Mouse (Mus musculus): ENCODE data around the gene Snapin. TPM values are rescaled to one million over a fixed set of nuclear protein-coding genes. Genes with fewer than 3 reads are reported as not detected.

Snapin gene
- polyA plus RNA-seq, 1 experiment from 2014 or later = 21.2 TPM

DNA sequence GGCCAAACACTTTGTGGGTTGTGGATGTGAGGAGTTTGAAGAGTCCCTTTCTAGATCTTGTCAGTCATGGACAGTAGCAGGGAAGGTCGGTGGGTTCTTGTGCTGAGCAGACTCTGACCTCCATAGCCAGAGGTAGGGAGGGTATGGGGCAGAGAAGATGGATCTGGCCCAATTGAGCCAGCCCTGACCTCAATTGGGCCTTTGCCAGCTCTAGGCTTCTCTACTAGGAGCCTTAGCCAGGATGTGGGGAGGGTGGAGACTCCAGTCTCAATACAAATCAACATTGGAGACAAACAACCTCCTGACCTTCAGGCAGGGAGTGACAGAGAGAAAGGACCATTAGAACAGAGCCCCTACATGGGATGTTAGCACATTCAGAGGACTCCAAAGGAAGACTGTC is 24.4 kb upstream of the Snapin start:
- Histone ChIP-seq H3K27ac (no peak overlapping the region), H3K4me1 (replicated peaks) (peaks cover 29% of the 10 kb centered on the region), H3K36me3 (no peaks in the 10 kb centered on the region), H3K9ac (peak overlapping the region; percentile 70), H3K4me2 (peak overlapping the region; percentile 92), H3K9me3 (replicated peaks) (no peaks in the 10 kb centered on the region), H3K27me3 (peaks cover 8% of the 10 kb centered on the region; the same call in 1 of the 2 replicates), H3K4me3 (replicated peaks) (peak overlapping the region; percentile 64)
- ATAC-seq (ENCODE audit: low read depth) (0 out of 2 replicates have a peak, but pooled peaks have one; percentile 4), DNase-seq (no peak)
- WGBS (ENCODE audit: insufficient replicate concordance) = 23% methylated on average over 1 of the region's 1 CpGs

DNA sequence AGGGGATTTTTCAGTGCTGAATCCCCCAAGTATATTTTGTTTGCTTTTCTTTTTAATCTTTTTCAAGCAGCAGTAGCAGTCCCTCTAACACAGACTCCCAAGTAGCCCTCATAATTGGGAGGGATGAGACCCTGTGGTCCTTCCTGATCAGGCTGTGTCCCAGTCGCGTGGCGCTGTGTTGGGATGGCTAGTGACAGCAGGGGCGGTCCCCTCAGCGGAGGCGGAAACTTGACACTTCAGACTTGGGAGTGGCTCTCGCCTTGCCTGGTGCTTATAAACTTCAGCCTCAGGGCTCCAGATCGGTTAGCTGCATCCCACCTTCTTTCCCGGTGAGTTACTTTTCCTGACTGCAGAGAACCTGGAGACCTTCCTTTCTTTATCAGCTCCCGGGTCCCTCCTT is 23.9 kb upstream of the Snapin start:
- WGBS (ENCODE audit: insufficient replicate concordance) = under 1% methylated on average over 10 of the region's 10 CpGs
- Histone ChIP-seq H3K27me3 (peaks cover 8% of the 10 kb centered on the region; the same call in 1 of the 2 replicates), H3K27ac (no peak overlapping the region), H3K36me3 (no peaks in the 10 kb centered on the region), H3K4me1 (replicated peaks) (peaks cover 31% of the 10 kb centered on the region), H3K4me3 (replicated peaks) (peak overlapping the region; percentile 64), H3K9ac (peak overlapping the region; percentile 70), H3K9me3 (replicated peaks) (no peaks in the 10 kb centered on the region), H3K4me2 (peak overlapping the region; percentile 92)
- ATAC-seq (ENCODE audit: low read depth) (peak; percentile 86), DNase-seq (peak; percentile 60)

DNA sequence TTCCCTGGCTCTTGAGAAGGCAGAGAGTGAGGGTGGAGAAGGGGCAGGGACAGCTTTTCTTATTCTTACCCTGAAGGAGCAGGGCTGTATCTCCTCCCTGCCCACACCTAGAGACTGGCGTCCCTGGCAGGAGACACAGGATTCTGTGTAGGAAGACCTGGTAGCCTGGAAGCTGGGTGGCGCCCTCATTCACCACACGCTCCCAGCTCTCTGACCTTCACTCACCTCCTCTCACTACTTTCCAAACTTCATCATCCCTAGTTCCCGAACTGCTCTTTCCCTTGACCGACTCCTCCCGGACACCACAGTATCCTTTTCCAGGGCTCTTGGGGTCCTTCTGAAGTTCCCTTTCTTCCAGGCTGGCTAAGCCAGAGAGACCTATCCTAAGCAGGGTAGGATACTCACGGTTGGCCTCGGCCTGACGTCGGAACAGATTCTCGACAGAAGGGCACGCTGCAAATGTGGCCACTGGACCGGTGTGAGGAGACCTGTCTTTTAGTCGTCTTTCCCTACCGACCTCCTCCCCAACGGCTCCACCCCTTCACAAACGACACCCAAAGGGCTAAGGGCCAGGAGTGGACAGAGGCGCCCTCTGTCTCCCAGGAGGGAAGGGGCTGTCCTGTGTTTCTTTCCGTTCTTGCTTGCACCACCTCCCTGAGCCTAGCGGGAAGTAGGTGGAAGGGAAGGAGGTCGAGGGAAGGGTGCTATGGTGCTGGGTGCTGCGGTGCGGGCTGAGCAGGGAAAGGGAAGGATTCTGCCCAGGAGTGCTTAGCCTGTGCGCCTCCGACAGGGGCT is 23.2 kb upstream of the Snapin start, which contains the start of the genes S100a1 and S100a13:
TSS of gene S100a1 (minus strand) at position 597 of the 795 bp plus-strand sequence.
TSS of gene S100a13 (plus strand) at position 640 of the 795 bp plus-strand sequence.
- no peaks in the 10 kb centered on the region for H3K36me3 ChIP-seq
- peak within 1 kb of the TSS; percentile 64 for H3K4me3 ChIP-seq (replicated peaks)
- H3K4me1 ChIP-seq (replicated peaks) = peaks cover 33% of the 10 kb centered on the region
- peak within 1 kb of the TSS; percentile 92 for H3K4me2 ChIP-seq
- 0 out of 2 replicates have a peak within 1 kb of the TSS, but pooled peaks have one; percentile 11 for H3K27ac ChIP-seq
- 3% methylated on average over 25 of the region's 25 CpGs for WGBS (ENCODE audit: insufficient replicate concordance)
- DNase-seq (peak; percentile 47), ATAC-seq (ENCODE audit: low read depth) (peak; percentile 37)
- H3K9ac ChIP-seq = peak within 1 kb of the TSS; percentile 70
- no peaks in the 10 kb centered on the region for H3K9me3 ChIP-seq (replicated peaks)
- H3K27me3 ChIP-seq = peaks cover 8% of the 10 kb centered on the region; the same call in 1 of the 2 replicates

DNA sequence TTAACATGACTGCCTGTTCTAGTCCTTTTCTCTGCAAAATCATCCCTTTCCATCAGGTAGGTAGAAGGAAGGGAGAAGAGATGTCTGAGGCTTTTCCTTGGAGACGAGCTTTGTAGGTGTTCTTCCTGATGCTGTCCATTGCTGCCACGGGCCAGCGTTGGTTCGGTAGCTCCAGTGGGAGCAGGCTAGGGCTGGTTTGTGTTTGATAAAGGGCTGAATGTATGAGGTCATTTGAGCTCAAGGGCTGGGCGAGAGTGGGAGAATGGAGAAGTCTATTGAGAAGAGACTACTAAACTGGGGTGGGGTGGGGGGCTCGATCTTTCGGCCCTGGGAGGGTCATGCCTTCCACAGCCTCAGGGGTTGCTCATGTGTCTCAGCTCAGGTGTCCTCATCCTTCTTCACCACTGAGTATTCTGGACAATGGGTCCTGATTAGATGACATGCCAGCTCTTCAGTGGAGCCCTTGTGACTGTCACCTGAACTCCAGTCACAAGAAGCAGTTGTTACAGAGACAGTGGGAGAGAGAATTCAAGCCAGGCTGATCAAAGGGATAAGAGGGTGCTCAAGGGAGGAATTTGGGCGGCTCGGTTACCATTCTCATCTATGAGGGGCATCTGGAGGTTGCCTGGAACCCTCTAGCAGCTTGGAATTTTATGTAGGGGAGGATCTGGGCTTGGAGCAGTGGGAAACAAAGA is 22.3 kb upstream of the Snapin start:
- H3K27ac ChIP-seq = no peak overlapping the region
- H3K4me3 ChIP-seq (replicated peaks) = no peak overlapping the region
- 64% methylated on average over 9 of the region's 9 CpGs for WGBS (ENCODE audit: insufficient replicate concordance)
- H3K36me3 ChIP-seq = no peaks in the 10 kb centered on the region
- peaks cover 36% of the 10 kb centered on the region for H3K4me1 ChIP-seq (replicated peaks)
- DNase-seq = no peak
- H3K9ac ChIP-seq = peak overlapping the region; percentile 70; the same call in 1 of the 2 replicates
- ATAC-seq (ENCODE audit: low read depth) = no peak
- H3K9me3 ChIP-seq (replicated peaks) = no peaks in the 10 kb centered on the region
- H3K4me2 ChIP-seq = peak overlapping the region; percentile 92; the same call in 1 of the 2 replicates
- peaks cover 8% of the 10 kb centered on the region; the same call in 1 of the 2 replicates for H3K27me3 ChIP-seq

DNA sequence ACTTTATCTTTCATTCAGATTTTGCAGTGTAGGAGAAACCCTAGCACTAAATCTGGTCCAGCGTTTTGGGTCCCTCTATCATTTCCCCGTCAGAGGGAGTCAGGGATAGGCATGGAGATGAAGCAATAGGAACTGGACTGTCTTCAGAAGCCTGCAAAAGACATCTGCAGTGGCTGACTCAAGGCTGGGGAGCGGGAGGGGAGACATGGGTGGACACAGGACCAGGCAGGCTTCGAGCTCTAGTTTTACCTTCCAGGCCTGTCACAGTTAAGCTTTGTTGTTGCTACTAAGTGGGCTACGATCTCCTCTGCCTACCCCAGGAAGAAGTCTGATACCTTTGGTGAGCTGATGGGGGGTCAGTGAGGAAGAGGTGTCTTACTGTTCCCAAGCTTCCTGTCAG is 21.4 kb upstream of the Snapin start:
- no peak overlapping the region for H3K9ac ChIP-seq
- H3K9me3 ChIP-seq (replicated peaks) = no peaks in the 10 kb centered on the region
- no peak overlapping the region for H3K4me3 ChIP-seq (replicated peaks)
- H3K27me3 ChIP-seq = peaks cover 8% of the 10 kb centered on the region; the same call in 1 of the 2 replicates
- no peak overlapping the region for H3K4me2 ChIP-seq
- H3K27ac ChIP-seq = no peak overlapping the region
- peaks cover 45% of the 10 kb centered on the region for H3K4me1 ChIP-seq (replicated peaks)
- DNase-seq (no peak), ATAC-seq (ENCODE audit: low read depth) (no peak)
- peaks cover 6% of the 10 kb centered on the region for H3K36me3 ChIP-seq
- WGBS (ENCODE audit: insufficient replicate concordance) = 67% methylated on average over 5 of the region's 5 CpGs

DNA sequence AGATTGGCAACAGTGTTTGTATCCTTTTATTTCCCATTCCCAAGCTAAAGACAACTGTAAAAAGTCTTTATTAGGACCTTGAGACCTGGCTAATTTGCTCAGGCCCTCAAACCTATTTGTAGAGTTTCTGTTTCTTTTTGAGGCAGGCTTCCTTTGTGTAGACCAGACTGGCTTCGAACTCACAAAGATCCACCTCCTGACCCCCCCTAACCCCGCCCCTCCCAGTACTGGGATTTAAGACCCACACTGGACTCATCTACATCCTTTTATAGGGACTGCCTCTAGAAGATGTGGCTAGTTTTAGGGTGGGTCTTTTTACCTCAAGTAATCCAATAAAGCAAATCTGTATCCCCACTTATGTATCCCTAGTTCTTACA is 18.9 kb upstream of the Snapin start:
- H3K9ac ChIP-seq = peak overlapping the region; percentile 44; the same call in 1 of the 2 replicates
- peak overlapping the region; percentile 37; the same call in 1 of the 2 replicates for H3K27ac ChIP-seq
- peaks cover 38% of the 10 kb centered on the region for H3K4me1 ChIP-seq (replicated peaks)
- DNase-seq = no peak
- H3K36me3 ChIP-seq = peaks cover 31% of the 10 kb centered on the region
- H3K9me3 ChIP-seq (replicated peaks) = no peaks in the 10 kb centered on the region
- H3K27me3 ChIP-seq = peaks cover 8% of the 10 kb centered on the region; the same call in 1 of the 2 replicates
- 7% methylated on average over 2 of the region's 2 CpGs for WGBS (ENCODE audit: insufficient replicate concordance)
- no peak for ATAC-seq (ENCODE audit: low read depth)
- peak overlapping the region; percentile 91 for H3K4me2 ChIP-seq
- H3K4me3 ChIP-seq (replicated peaks) = peak overlapping the region; percentile 93

- Histone ChIP-seq H3K36me3 (peaks cover 36% of the 10 kb centered on the region), H3K27me3 (peaks cover 8% of the 10 kb centered on the region; the same call in 1 of the 2 replicates), H3K9ac (peak within 1 kb of the TSS; percentile 97), H3K4me2 (peak within 1 kb of the TSS; percentile 91), H3K4me1 (replicated peaks) (peaks cover 32% of the 10 kb centered on the region), H3K4me3 (replicated peaks) (peak within 1 kb of the TSS; percentile 93), H3K9me3 (replicated peaks) (no peaks in the 10 kb centered on the region), H3K27ac (peak within 1 kb of the TSS; percentile 93)
- WGBS (ENCODE audit: insufficient replicate concordance) = under 1% methylated on average over 66 of the region's 66 CpGs
- ATAC-seq (ENCODE audit: low read depth) (peak; percentile 89), DNase-seq (peak; percentile 99)
Observed at GRCm38 (mm10) chr3:90508950-90509746, 18.3 kb upstream of the Snapin start, which contains the start of gene Chtop. Gene Chtop (minus strand): TSS chr3:90509498.

DNA sequence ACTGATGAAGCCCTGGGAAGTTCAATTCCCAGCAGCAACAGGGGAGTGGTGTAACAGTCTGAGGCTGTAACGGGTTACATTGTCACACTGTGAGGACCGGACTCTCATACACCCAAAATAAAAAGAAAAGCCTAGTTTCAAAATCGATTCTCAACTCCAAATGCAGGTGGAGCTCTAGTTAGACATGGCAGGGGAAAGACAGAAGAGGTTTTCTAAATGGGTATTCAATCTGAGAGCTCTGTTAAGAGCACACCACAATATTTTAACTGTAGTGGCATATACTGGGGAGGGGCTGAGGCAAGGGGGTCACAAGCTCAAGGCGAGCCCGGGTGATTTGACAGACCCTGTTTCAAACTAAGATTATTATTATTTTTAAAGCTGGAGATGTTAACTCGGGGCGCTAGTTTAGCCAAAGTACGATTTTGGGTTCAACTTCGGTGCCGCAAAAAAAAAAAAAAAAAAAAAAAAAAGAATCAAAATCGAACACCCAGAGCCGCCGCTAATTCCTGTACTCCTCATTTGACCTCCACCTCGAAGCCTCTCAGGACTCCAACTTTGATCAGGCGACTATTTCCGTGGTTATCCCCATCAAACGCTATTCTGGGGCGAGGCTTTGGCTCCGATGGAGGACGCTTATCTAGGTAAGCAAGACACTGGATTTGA is 17.6 kb upstream of the Snapin start:
- Histone ChIP-seq H3K4me1 (replicated peaks) (peaks cover 25% of the 10 kb centered on the region), H3K4me3 (replicated peaks) (peak overlapping the region; percentile 93), H3K27me3 (peaks cover 4% of the 10 kb centered on the region; the same call in 1 of the 2 replicates), H3K36me3 (peaks cover 42% of the 10 kb centered on the region), H3K27ac (peak overlapping the region; percentile 93), H3K4me2 (peak overlapping the region; percentile 91), H3K9ac (peak overlapping the region; percentile 97), H3K9me3 (replicated peaks) (no peaks in the 10 kb centered on the region)
- DNase-seq (no peak), ATAC-seq (ENCODE audit: low read depth) (no peak)
- WGBS (ENCODE audit: insufficient replicate concordance) = 2% methylated on average over 20 of the region's 20 CpGs

DNA sequence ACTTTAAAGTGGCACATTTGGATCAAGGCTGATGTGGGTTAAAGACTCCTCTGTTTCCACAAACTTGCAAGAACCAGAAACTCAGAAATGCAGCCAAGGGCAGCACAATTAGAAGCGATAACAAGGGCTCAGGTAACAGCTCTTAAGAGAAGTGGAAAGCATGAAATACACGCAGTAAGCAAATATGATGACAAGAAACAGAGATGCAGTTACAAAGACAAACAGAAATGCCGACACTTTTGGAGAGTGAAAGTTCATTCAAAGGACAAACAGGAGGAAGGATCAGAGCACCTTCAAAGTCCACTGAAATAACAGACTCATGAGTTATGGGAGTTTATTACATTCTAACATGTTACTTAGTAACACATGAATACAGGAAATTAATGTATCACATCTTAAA is 15.5 kb upstream of the Snapin start:
- Histone ChIP-seq H3K4me3 (replicated peaks) (no peak overlapping the region), H3K27ac (no peak overlapping the region), H3K27me3 (no peaks in the 10 kb centered on the region), H3K4me2 (no peak overlapping the region), H3K9me3 (replicated peaks) (no peaks in the 10 kb centered on the region), H3K9ac (no peak overlapping the region), H3K4me1 (replicated peaks) (peaks cover 20% of the 10 kb centered on the region), H3K36me3 (peaks cover 63% of the 10 kb centered on the region)
- no peak for DNase-seq
- ATAC-seq (ENCODE audit: low read depth) = no peak
- 88% methylated on average over 3 of the region's 3 CpGs for WGBS (ENCODE audit: insufficient replicate concordance)

DNA sequence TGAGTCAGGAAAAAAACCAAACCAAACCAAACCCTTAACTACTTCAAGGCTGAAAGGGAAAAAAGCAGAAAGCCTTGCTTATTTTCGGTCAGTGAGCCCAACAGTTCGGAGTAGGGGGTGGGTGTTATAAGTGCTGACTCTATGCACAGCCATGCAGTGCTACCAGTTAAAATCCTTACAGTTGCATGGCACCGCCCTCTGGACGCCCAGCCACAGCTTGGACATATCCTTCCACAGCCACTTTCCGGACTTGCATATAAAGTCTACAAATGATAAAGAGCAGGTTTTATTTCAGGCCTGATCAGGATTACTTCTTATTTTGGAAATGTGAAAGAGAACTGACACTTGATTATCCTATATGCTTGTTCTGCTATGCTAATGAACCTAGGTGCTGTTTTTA is 14.4 kb upstream of the Snapin start:
- Histone ChIP-seq H3K4me1 (replicated peaks) (peaks cover 20% of the 10 kb centered on the region), H3K27ac (no peak overlapping the region), H3K4me3 (replicated peaks) (no peak overlapping the region), H3K9me3 (replicated peaks) (no peaks in the 10 kb centered on the region), H3K4me2 (no peak overlapping the region), H3K9ac (no peak overlapping the region), H3K36me3 (peaks cover 71% of the 10 kb centered on the region), H3K27me3 (no peaks in the 10 kb centered on the region)
- no peak for ATAC-seq (ENCODE audit: low read depth)
- no peak for DNase-seq
- WGBS (ENCODE audit: insufficient replicate concordance) = 89% methylated on average over 5 of the region's 5 CpGs

All from liver, embryonic 13.5 days (tissue).